Mouse (Mus musculus): ENCODE results near the gene Abcc12.

The Abcc12 gene

DNA sequence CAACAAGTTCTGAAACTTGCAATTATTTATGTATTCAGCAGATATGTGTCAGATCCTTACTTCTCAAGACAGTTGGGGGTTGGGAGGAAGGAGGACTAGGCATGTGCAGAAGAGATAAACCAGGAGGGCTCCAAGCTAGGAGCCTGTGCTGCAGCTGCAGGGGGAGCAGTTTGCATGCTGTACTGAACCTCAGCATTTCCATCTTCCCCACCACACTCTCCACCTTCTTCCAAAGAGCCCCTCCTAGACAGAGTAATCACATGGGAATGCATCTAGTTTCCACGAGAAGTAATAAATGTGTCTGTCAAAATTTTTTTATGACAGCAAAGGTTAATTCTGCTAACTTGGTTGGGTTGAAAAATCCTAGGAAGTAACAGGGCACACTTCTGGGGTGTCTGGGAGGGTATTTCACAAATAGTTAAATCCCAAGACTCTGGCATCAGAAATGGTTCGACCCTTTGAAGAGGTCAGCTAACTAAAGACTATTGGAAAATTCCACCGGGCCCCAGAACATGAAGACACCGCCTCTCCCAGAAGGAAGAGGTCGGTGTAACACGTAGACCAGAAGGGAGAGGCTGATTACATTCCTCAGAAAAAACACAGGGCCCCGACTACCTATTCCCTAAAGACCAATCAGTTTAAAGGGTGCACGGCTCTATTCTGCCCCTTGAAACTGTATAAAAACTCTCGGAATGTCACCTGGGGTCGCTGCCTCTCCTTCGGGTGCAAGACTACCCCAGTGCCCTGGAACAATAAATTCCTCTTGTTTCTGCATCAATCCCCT lies 126.6 kb downstream of the Abcc12 start:
- in situ Hi-C loops (cut with MboI; ENCODE audit: unreplicated experiment in 2 of 2): no loop called here

DNA sequence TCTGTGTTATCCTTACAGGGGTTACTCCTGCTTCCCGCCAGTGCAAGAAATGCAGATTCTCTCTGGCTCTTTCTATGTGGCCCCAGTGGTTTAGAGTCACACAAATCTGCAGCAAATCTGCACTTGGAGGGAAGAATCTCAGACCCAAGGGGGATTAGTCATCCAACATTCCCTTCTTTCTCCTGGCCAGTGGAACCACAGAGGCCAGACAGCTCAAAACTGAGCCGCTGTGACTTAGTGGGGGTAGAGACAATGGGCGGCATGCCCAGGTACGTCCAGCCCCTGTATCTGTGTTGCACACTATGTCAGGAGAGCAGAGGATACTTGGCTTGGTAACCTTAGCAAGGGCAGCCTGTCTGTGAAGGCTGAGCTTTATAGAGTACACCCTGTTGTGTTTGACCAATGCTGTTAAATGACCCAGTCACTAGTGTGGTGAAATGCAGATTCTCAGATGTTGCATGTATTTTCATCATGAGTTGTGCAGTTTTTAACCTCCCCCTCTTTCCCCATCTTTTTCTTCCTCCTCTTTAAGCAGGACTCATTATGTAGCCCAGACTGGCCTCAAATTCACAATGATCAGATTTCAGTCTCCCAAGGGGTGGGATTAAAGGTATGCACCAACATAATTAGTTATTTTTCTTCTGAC lies 130.5 kb downstream of the Abcc12 start:
- in situ Hi-C loops (cut with MboI; ENCODE audit: unreplicated experiment in 2 of 2): no loop called here

- in situ Hi-C loops (cut with MboI; ENCODE audit: unreplicated experiment in 2 of 2): no loop called here
These were observed 135.0 kb downstream of the Abcc12 start for GRCm38 (mm10) chr8:86445516-86445915.

- in situ Hi-C loops (cut with MboI; ENCODE audit: unreplicated experiment in 2 of 2): no loop called here
These were observed 136.7 kb downstream of the Abcc12 start for GRCm38 (mm10) chr8:86443744-86444143.

DNA sequence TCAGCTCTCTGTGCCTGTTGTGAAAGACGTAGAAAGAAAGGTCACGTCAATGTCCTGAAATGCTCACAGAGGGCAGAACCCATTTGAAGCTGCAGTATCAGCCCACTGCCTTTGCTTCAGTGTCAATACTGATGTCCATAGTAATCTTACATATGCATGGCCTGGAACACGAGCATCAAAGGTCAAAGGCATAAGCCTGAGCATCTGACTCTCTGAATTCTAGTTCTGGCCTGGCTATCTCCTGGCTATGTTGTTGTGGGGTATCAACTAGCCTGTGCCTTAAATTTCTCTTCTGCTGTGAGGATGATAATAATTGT lies 141.5 kb downstream of the Abcc12 start:
- in situ Hi-C loops (cut with MboI; ENCODE audit: unreplicated experiment in 2 of 2): no loop called here

GRCm38 (mm10) chr8:86438133-86438982 lies 142.1 kb downstream of the Abcc12 start:
- in situ Hi-C loops (cut with MboI; ENCODE audit: unreplicated experiment in 2 of 2): no loop called here

GRCm38 (mm10) chr8:86437418-86437817 lies 143.1 kb downstream of the Abcc12 start:
- in situ Hi-C loops (cut with MboI; ENCODE audit: unreplicated experiment in 2 of 2): no loop called here
